Mouse (Mus musculus): Measurements from ENCODE around the gene Casp6. TPM values are rescaled to one million over a fixed set of nuclear protein-coding genes. Genes with fewer than 3 reads are reported as not detected.

Casp6 gene
- polyA plus RNA-seq, 1 experiment = 40.6 TPM

DNA sequence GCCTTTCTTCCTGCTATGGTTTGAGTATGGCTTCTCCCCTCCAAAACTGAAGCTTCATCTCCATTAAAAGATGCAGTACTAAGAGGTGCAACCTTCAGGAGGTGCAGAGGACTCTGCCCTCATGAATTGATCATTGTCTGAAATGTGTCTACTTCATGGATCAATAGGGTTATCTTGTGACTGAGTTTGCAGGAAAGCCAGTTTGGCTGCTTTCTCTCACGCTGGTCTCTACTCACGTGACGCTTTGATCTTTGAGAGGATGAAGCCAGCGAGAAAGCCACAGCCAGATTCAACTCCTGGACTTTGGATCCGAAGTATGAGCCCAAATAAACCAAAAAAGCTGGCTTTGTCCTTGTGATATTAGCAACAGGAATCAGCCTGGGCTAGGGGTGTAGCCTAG is 14.8 kb upstream of the Casp6 start:
- H3K27ac ChIP-seq (ENCODE audit: insufficient read depth, low read depth, low read length) = no peak overlapping the region
- no peak overlapping the region for H3K4me3 ChIP-seq (ENCODE audit: insufficient read depth, low read length)
- TF ChIP-seq POLR2A (IDR thresholded peaks at IDR 0.05; ENCODE audit: borderline replicate concordance, low read depth, low read length) (no peak), CTCF (IDR thresholded peaks at IDR 0.05; ENCODE audit: low read depth, low read length) (no peak)
- H3K4me1 ChIP-seq (ENCODE audit: control insufficient read depth, insufficient read depth, low read length) = no peaks in the 10 kb centered on the region

- no peak overlapping the region for H3K27ac ChIP-seq (ENCODE audit: insufficient read depth, low read depth, low read length)
- TF ChIP-seq POLR2A (IDR thresholded peaks at IDR 0.05; ENCODE audit: borderline replicate concordance, low read depth, low read length) = no peak
These were observed 13.3 kb upstream of the Casp6 start for GRCm38 (mm10) chr3:129887779-129888517.

DNA sequence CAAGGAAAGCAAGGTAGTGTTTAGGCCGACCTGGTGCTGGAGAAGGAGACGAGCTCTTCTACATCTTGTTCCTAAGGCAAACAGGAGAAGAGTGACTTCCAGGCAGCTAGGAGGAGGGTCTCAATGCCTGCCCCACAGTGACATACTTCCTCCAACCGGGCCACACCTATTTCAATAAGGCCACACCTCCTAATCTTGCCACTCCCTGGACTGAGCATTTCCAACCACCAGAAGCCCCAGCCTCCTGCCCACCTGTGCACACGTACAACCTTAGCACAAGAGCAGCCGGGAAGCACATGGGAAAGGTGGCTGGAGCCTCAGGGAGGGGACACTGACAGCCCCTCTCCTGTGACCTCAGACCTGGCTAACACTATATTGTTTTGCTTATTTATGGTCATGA is 9.2 kb upstream of the Casp6 start:
- TF ChIP-seq CTCF (IDR thresholded peaks at IDR 0.05; ENCODE audit: low read depth, low read length) (no peak), POLR2A (IDR thresholded peaks at IDR 0.05; ENCODE audit: borderline replicate concordance, low read depth, low read length) (no peak)
- Histone ChIP-seq H3K4me3 (ENCODE audit: insufficient read depth, low read length) (no peak overlapping the region), H3K27ac (ENCODE audit: insufficient read depth, low read depth, low read length) (no peak overlapping the region), H3K4me1 (ENCODE audit: control insufficient read depth, insufficient read depth, low read length) (no peaks in the 10 kb centered on the region)

More at GRCm38 (mm10) chr3:129887779-129888517, 13.3 kb upstream of the Casp6 start:
- Histone ChIP-seq H3K4me3 (ENCODE audit: insufficient read depth, low read length) (no peak overlapping the region), H3K4me1 (ENCODE audit: control insufficient read depth, insufficient read depth, low read length) (no peaks in the 10 kb centered on the region)

GRCm38 (mm10) chr3:129893143-129893542 is 8.1 kb upstream of the Casp6 start:
- Histone ChIP-seq H3K27ac (ENCODE audit: insufficient read depth, low read depth, low read length) (no peak overlapping the region), H3K4me1 (ENCODE audit: control insufficient read depth, insufficient read depth, low read length) (no peaks in the 10 kb centered on the region), H3K4me3 (ENCODE audit: insufficient read depth, low read length) (no peak overlapping the region)
- TF ChIP-seq CTCF (IDR thresholded peaks at IDR 0.05; ENCODE audit: low read depth, low read length) = no peak
- TF ChIP-seq POLR2A (IDR thresholded peaks at IDR 0.05; ENCODE audit: borderline replicate concordance, low read depth, low read length) = no peak

DNA sequence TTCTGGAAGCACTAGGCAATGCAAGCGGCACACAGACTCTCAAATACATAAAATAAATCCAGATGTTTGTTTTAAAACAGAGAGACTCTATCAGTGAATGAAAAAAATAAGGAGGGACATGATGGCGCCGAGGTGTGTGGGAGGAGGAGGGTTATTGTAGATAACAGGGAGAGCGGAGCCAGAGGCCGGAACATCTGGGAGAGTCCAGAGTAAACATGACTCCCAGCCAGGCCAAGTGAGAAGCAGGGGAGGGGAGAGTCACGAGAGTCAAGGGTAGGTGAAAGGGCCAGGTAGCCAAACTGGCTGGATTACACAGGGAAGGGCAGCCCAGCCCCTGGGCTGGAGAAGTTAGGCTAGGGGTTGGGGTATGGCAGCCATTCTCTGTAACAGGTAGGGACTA is 4.6 kb upstream of the Casp6 start:
- H3K4me3 ChIP-seq (ENCODE audit: insufficient read depth, low read length) = no peak overlapping the region
- TF ChIP-seq POLR2A (IDR thresholded peaks at IDR 0.05; ENCODE audit: borderline replicate concordance, low read depth, low read length) (no peak), CTCF (IDR thresholded peaks at IDR 0.05; ENCODE audit: low read depth, low read length) (no peak)
- H3K27ac ChIP-seq (ENCODE audit: insufficient read depth, low read depth, low read length) = no peak overlapping the region
- H3K4me1 ChIP-seq (ENCODE audit: control insufficient read depth, insufficient read depth, low read length) = no peaks in the 10 kb centered on the region

- TF ChIP-seq POLR2A (IDR thresholded peaks at IDR 0.05; ENCODE audit: borderline replicate concordance, low read depth, low read length) (no peak), CTCF (IDR thresholded peaks at IDR 0.05; ENCODE audit: low read depth, low read length) (no peak)
- Histone ChIP-seq H3K4me3 (ENCODE audit: insufficient read depth, low read length) (no peak overlapping the region), H3K27ac (ENCODE audit: insufficient read depth, low read depth, low read length) (no peak overlapping the region), H3K4me1 (ENCODE audit: control insufficient read depth, insufficient read depth, low read length) (peaks cover 13% of the 10 kb centered on the region)
These were observed 2.3 kb upstream of the Casp6 start for GRCm38 (mm10) chr3:129898886-129899285.

DNA sequence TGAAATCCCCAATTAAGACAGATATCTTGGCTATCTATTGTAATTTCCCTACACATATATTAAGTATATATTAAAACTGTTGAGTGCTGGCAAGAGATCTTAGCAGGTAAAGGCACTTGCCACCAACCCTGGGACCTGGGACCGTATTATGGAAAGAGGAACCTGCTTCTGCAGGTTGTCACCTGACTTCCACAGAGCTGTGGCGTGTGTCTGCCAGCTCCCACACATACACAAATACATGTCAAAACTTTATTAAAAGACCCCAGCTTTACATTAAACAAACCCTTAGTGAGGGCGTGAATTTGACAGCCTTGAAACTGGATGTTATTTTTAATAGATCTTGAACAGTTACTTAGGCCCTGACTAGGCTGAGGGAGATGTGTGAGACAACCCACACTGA is 2.1 kb downstream of the Casp6 start:
- H3K27ac ChIP-seq (ENCODE audit: insufficient read depth, low read depth, low read length) = no peak overlapping the region
- TF ChIP-seq POLR2A (IDR thresholded peaks at IDR 0.05; ENCODE audit: borderline replicate concordance, low read depth, low read length) = no peak
- TF ChIP-seq CTCF (IDR thresholded peaks at IDR 0.05; ENCODE audit: low read depth, low read length) = no peak
- peaks cover 20% of the 10 kb centered on the region for H3K4me1 ChIP-seq (ENCODE audit: control insufficient read depth, insufficient read depth, low read length)
- H3K4me3 ChIP-seq (ENCODE audit: insufficient read depth, low read length) = no peak overlapping the region

DNA sequence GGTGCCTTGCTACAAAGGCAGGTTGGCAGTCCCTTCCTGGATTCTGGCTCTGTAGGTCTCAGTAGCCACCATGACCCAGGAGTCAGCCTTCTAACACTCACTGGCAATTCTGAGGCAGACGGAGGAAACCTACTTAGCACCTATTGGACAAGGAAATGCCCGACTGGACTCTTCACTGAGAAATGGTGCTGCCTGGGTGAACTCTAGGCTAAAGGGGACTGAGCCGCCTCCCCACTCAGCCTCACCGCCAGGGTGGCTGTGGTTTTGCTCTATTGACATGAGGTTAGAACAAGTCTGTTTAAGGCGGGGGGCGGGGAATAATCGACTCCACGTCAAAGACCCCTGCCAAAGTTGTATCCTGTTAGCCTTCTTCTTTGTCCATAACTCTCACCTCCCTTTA is 2.6 kb downstream of the Casp6 start:
- TF ChIP-seq CTCF (IDR thresholded peaks at IDR 0.05; ENCODE audit: low read depth, low read length) (no peak), POLR2A (IDR thresholded peaks at IDR 0.05; ENCODE audit: borderline replicate concordance, low read depth, low read length) (no peak)
- peaks cover 20% of the 10 kb centered on the region for H3K4me1 ChIP-seq (ENCODE audit: control insufficient read depth, insufficient read depth, low read length)

DNA sequence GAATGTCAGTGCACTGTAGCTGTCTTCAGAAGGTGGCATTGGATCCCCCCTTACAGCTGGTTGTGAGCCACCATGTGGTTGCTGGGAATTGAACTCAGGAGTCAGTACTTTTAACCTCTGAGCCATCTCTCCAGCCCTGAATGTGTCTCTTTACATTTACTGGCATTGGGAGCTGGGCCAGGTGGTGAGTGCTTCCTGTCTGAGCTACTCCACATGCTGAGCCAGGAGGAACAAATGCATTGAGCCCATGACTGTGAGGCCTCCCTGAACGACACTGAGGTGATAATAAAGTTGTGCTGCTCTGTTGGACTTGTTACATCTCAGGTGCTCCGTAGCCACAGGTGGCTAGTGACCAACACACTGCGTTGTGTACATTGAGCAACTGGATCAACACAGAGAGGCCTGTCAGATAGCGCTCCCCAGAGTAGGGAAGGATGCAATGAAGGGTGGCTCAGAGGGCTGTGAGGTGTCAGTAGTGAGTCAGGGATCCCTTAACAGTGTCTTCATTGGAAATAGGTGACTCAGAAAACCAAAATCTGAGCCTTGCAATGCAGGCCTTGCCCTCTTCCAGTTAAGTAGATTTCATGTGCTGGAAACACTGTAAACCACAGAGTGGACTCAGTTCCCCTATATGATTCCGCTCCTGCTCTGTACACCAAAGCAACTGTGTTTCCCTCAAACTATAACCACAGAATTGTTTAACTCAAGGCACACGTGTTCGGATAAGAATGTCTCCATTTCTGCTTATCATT is 3.3 kb downstream of the Casp6 start:
- Histone ChIP-seq H3K4me1 (ENCODE audit: control insufficient read depth, insufficient read depth, low read length) (peaks cover 20% of the 10 kb centered on the region), H3K27ac (ENCODE audit: insufficient read depth, low read depth, low read length) (no peak overlapping the region), H3K4me3 (ENCODE audit: insufficient read depth, low read length) (no peak overlapping the region)
- TF ChIP-seq CTCF (IDR thresholded peaks at IDR 0.05; ENCODE audit: low read depth, low read length) = no peak
- no peak for TF ChIP-seq POLR2A (IDR thresholded peaks at IDR 0.05; ENCODE audit: borderline replicate concordance, low read depth, low read length)

More for the DNA sequence above, 2.6 kb downstream of the Casp6 start:
- H3K4me3 ChIP-seq (ENCODE audit: insufficient read depth, low read length) = no peak overlapping the region
- no peak overlapping the region for H3K27ac ChIP-seq (ENCODE audit: insufficient read depth, low read depth, low read length)

DNA sequence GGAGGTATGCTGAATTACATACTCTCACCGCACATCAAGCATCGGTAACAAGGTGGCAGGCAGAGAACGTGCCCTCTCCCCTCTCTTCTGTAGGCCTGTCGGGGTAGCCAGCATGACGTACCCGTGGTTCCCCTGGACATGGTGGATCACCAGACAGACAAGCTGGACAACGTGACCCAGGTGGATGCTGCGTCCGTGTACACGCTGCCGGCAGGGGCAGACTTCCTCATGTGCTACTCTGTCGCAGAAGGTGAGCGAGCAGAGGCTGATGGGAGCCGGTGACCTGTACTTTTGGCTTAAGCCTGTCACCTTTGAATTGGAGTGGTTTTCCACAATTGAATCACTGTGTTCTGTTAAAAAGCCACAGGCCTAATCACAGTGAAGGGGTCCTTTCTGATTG is 10.8 kb downstream of the Casp6 start:
- Histone ChIP-seq H3K4me1 (ENCODE audit: control insufficient read depth, insufficient read depth, low read length) (no peaks in the 10 kb centered on the region), H3K4me3 (ENCODE audit: insufficient read depth, low read length) (no peak overlapping the region), H3K27ac (ENCODE audit: insufficient read depth, low read depth, low read length) (no peak overlapping the region)
- TF ChIP-seq POLR2A (IDR thresholded peaks at IDR 0.05; ENCODE audit: borderline replicate concordance, low read depth, low read length) (no peak), CTCF (IDR thresholded peaks at IDR 0.05; ENCODE audit: low read depth, low read length) (no peak)
